Comparison of ENCODE assay signal across 8 mouse cellular contexts in genomic region chr8:123332262-123333090, GRCm38 (mm10). TPM values are rescaled to one million over a fixed set of nuclear protein-coding genes. Genes with fewer than 3 reads are reported as not detected.
DNase-seq lines count a peak whose midpoint lies in the region; ATAC-seq and TF ChIP-seq lines count a peak whose summit lies in the region.

Spire2 (plus strand) TSS chr8:123332713.

- intact Hi-C loops in heart, postnatal 14 days (cut with DNase I), result no loop called here

- peak; percentile 86 for ATAC-seq in forebrain, embryonic 13.5 days
- ATAC-seq in lung, embryonic 14.5 days (ENCODE audit: insufficient read depth), result peak; percentile 93

- H3K9ac ChIP-seq in ES-E14 (ENCODE audit: insufficient read depth, low read depth, low read length, poor library complexity, severe bottlenecking), result peak within 1 kb of the TSS; percentile 35
- H3K9ac ChIP-seq in forebrain, embryonic 13.5 days, result peak within 1 kb of the TSS; percentile 93
- peak within 1 kb of the TSS; percentile 43 for H3K9ac ChIP-seq in lung, embryonic 14.5 days

- in situ Hi-C loops in ES-E14 (cut with MboI; ENCODE audit: low sequenced_read_pairs in 2 of 2, unreplicated experiment in 2 of 2), result no loop called here

- DNase-seq in ES-E14 (ENCODE audit: low read depth, low spot score), result peak; percentile 92
- DNase-seq in c-Kit-positive CD71-positive TER-119-positive erythroid progenitor cells, embryonic 14.5 days (ENCODE audit: low spot score), result peak; percentile 75
- peak; percentile 86 to 89 for DNase-seq in heart, postnatal 14 days
- DNase-seq in layer of hippocampus, adult 18-20 months (ENCODE audit: low spot score in 2 of 2), result peak; percentile 37 to 64
- peak; percentile 89 for DNase-seq in lung, embryonic 14.5 days
- peak; percentile 64 for DNase-seq in ovary, adult 18-20 months (ENCODE audit: low spot score)
- peak; percentile 88 for DNase-seq in thymus, postnatal 0 days (ENCODE audit: low spot score)

- H3K9me3 ChIP-seq in ES-E14 (ENCODE audit: control insufficient read depth, insufficient read depth, low read depth, low read length), result no peaks in the 10 kb centered on the region
- no peaks in the 10 kb centered on the region for H3K9me3 ChIP-seq in forebrain, embryonic 13.5 days (replicated peaks)
- H3K9me3 ChIP-seq in lung, embryonic 14.5 days (ENCODE audit: low read depth, low read length), result no peaks in the 10 kb centered on the region

- WGBS in forebrain, embryonic 13.5 days, result 1% methylated on average over 61 of the region's 85 CpGs
- WGBS in lung, embryonic 14.5 days, result 1% methylated on average over 72 of the region's 85 CpGs

- no peaks in the 10 kb centered on the region for H3K27me3 ChIP-seq in forebrain, embryonic 13.5 days
- H3K27me3 ChIP-seq in lung, embryonic 14.5 days (ENCODE audit: insufficient read depth, low read length), result peaks cover 10% of the 10 kb centered on the region; the same call in 1 of the 2 replicates

- peaks cover 4 to 14% of the 10 kb centered on the region in 2 experiments; a peak in 3 of 4 replicates for H3K4me1 ChIP-seq in ES-E14 (ENCODE audit: control insufficient read depth in 2 of 2, insufficient read depth in 2 of 2, low read length in 2 of 2, poor library complexity in 1 of 2)
- H3K4me1 ChIP-seq in forebrain, embryonic 13.5 days, result peaks cover 24% of the 10 kb centered on the region
- H3K4me1 ChIP-seq in lung, embryonic 14.5 days (ENCODE audit: insufficient read depth), result 0 out of 2 replicates have a peak, but pooled peaks cover 3% of the 10 kb centered on the region

- no peak for TF ChIP-seq CTCF in lung, embryonic 14.5 days (IDR thresholded peaks at IDR 0.05; ENCODE audit: low read depth)

- H3K27ac ChIP-seq in ES-E14 (ENCODE audit: insufficient read depth, low read depth, low read length, poor library complexity, severe bottlenecking), result no peak within 1 kb of the TSS; the same call in 1 of the 2 replicates
- H3K27ac ChIP-seq in forebrain, embryonic 13.5 days, result peak within 1 kb of the TSS; percentile 89
- H3K27ac ChIP-seq in lung, embryonic 14.5 days (ENCODE audit: low read depth), result no peak within 1 kb of the TSS

- no peaks in the 10 kb centered on the region for H3K36me3 ChIP-seq in ES-E14 (ENCODE audit: control insufficient read depth, insufficient read depth, low read length, poor library complexity, severe bottlenecking)
- no peaks in the 10 kb centered on the region for H3K36me3 ChIP-seq in forebrain, embryonic 13.5 days (ENCODE audit: poor library complexity, severe bottlenecking)
- H3K36me3 ChIP-seq in lung, embryonic 14.5 days (ENCODE audit: insufficient read depth), result no peaks in the 10 kb centered on the region

- H3K4me3 ChIP-seq in ES-E14 (ENCODE audit: insufficient read depth in 1 of 2, low read depth in 1 of 2, low read length in 2 of 2, poor library complexity in 1 of 2, severe bottlenecking in 1 of 2), result peak within 1 kb of the TSS; percentile 66 to 70
- H3K4me3 ChIP-seq in forebrain, embryonic 13.5 days, result peak within 1 kb of the TSS; percentile 84
- peak within 1 kb of the TSS; percentile 55 for H3K4me3 ChIP-seq in lung, embryonic 14.5 days (ENCODE audit: low read depth, low read length)

- peak within 1 kb of the TSS; percentile 85 for H3K4me2 ChIP-seq in forebrain, embryonic 13.5 days
- H3K4me2 ChIP-seq in lung, embryonic 14.5 days, result peak within 1 kb of the TSS; percentile 89

TF ChIP-seq in ES-E14, 5 proteins besides CTCF, POLR2A, EP300 and RAD21:
- TF ChIP-seq HCFC1 (IDR thresholded peaks at IDR 0.05; ENCODE audit: borderline replicate concordance, insufficient read depth, low read length), result peak; percentile 37; the same call in 1 of the 2 replicates
- no peak for TF ChIP-seq ZNF384 (IDR thresholded peaks at IDR 0.05; ENCODE audit: low read depth, low read length)

RNA-seq across cellular contexts. Expression of gene Spire2, which starts in this region (rescaled TPM):
- total RNA-seq in ES-E14 (2012; rRNA removed), result 8.8 and 13.6 TPM in 2 replicates
- 20.6 and 21.3 TPM in 2 replicates for polyA plus RNA-seq in forebrain, embryonic 13.5 days (2015; fragmentation: Nextera tagmentation; extraction: Ambion mirVana)
- under 1 TPM; 0.24 to 0.32 TPM for total RNA-seq in heart, postnatal 14 days (2021)
- total RNA-seq in layer of hippocampus, adult 18-20 months (2021), result 10 to 100 TPM; 17.0 TPM
- 1.7 TPM in 2 replicates for polyA plus RNA-seq in lung, embryonic 14.5 days (2014; fragmentation: Nextera tagmentation; extraction: Ambion mirVana)
- polyA plus RNA-seq in thymus, postnatal 0 days (2015; fragmentation: Nextera tagmentation; extraction: Ambion mirVana), result 1.3 and 1.4 TPM in 2 replicates

Comparison
In these comparisons a context has a peak if more than half of its experiments do, and no peak if none do; other contexts are left out.
1. Peak in DNase-seq in heart, postnatal 14 days; RNA of the gene not detected or under 1 TPM.
2. H3K9ac ChIP-seq: peak in every context shown above with its lines; median percentile 93 in forebrain, embryonic 13.5 days; 43 in lung, embryonic 14.5 days; 35 in ES-E14.